Mouse (Mus musculus): ENCODE measurements at regions not wholly inside any gene's neighbourhood (a gene's known extent, or its start where the extent isn't known, plus 50 kb on each side); places are given as distances from the start of the nearest gene placed in this dataset.

DNA sequence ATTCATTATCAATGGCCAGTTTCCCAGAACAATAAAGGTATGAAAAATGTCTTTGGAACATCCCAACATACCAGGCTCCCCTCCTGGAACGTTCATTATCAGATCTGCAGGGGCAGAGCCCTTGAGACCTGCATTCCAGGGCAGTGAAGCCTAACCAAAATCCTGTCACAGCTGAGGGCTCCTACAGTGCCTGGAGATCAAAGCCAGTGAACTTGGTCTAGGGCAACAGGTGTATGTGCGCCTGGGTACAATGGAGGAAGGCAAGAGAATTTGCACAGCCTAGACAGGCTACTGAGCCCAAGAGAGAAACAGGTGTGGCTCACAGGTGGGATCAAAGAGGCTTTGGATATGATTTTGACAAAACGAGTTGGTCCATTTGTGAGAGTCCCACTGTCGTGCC, 335.6 kb downstream of the Efnb2 start:
- TF ChIP-seq CTCF (IDR thresholded peaks at IDR 0.05; ENCODE audit: low read depth) (no peak), EP300 (IDR thresholded peaks at IDR 0.05; ENCODE audit: low read depth) (no peak)

All from liver, embryonic 14.5 days (tissue).